Mouse (Mus musculus): ENCODE measurements around the gene Nprl3. TPM values are rescaled to one million over a fixed set of nuclear protein-coding genes. Genes with fewer than 3 reads are reported as not detected.
"Not testable (repeated sequence)": the region's sequence is repeated elsewhere in the genome, so short reads cannot be mapped to it uniquely, and the experiment has no call there.

Gene Nprl3
- total RNA-seq, 2 experiments from 2014 or later: 16.2 to 17.2 TPM

- no peak for ATAC-seq (replicated peaks; ENCODE audit: poor library complexity)
Measured at GRCm38 (mm10) chr11:32201922-32202685, 65.4 kb downstream of the Nprl3 start.

GRCm38 (mm10) chr11:32200992-32201391 lies 66.5 kb downstream of the Nprl3 start:
- ATAC-seq (replicated peaks; ENCODE audit: poor library complexity): not testable (repeated sequence)

GRCm38 (mm10) chr11:32200075-32200601 lies 67.4 kb downstream of the Nprl3 start, which contains the start of gene Il9r:
TSS of gene Il9r (minus strand) at chr11:32200279.
- ATAC-seq (replicated peaks; ENCODE audit: poor library complexity): peak; percentile 52

- ATAC-seq (replicated peaks; ENCODE audit: poor library complexity): no peak
Measured at GRCm38 (mm10) chr11:32199230-32199629, 68.3 kb downstream of the Nprl3 start.

- ATAC-seq (replicated peaks; ENCODE audit: poor library complexity): no peak
Measured at GRCm38 (mm10) chr11:32198256-32198955, 69.1 kb downstream of the Nprl3 start.

GRCm38 (mm10) chr11:32197766-32198165 lies 69.7 kb downstream of the Nprl3 start:
- ATAC-seq (replicated peaks; ENCODE audit: poor library complexity): no peak

GRCm38 (mm10) chr11:32196727-32197126 lies 70.8 kb downstream of the Nprl3 start:
- no peak for ATAC-seq (replicated peaks; ENCODE audit: poor library complexity)

GRCm38 (mm10) chr11:32195867-32196540 lies 71.5 kb downstream of the Nprl3 start:
- ATAC-seq (replicated peaks; ENCODE audit: poor library complexity): peak; percentile 37

GRCm38 (mm10) chr11:32194626-32195025 lies 72.9 kb downstream of the Nprl3 start:
- no peak for ATAC-seq (replicated peaks; ENCODE audit: poor library complexity)

GRCm38 (mm10) chr11:32194086-32194485 lies 73.4 kb downstream of the Nprl3 start:
- no peak for ATAC-seq (replicated peaks; ENCODE audit: poor library complexity)

- ATAC-seq (replicated peaks; ENCODE audit: poor library complexity): no peak
Measured at GRCm38 (mm10) chr11:32193156-32193555, 74.4 kb downstream of the Nprl3 start.

GRCm38 (mm10) chr11:32190603-32191110 lies 76.8 kb downstream of the Nprl3 start:
- no peak for ATAC-seq (replicated peaks; ENCODE audit: poor library complexity)

GRCm38 (mm10) chr11:32190119-32190518 lies 77.4 kb downstream of the Nprl3 start:
- ATAC-seq (replicated peaks; ENCODE audit: poor library complexity): no peak

GRCm38 (mm10) chr11:32189434-32189833 lies 78.1 kb downstream of the Nprl3 start:
- no peak for ATAC-seq (replicated peaks; ENCODE audit: poor library complexity)

- no peak for ATAC-seq (replicated peaks; ENCODE audit: poor library complexity)
Measured at GRCm38 (mm10) chr11:32188881-32189280, 78.6 kb downstream of the Nprl3 start.

- no peak for ATAC-seq (replicated peaks; ENCODE audit: poor library complexity)
Measured at GRCm38 (mm10) chr11:32187256-32187655, 80.3 kb downstream of the Nprl3 start.

- no peak for ATAC-seq (replicated peaks; ENCODE audit: poor library complexity)
Measured at GRCm38 (mm10) chr11:32186031-32186430, 81.5 kb downstream of the Nprl3 start.

GRCm38 (mm10) chr11:32184469-32184868 lies 83.0 kb downstream of the Nprl3 start:
- no peak for ATAC-seq (replicated peaks; ENCODE audit: poor library complexity)

GRCm38 (mm10) chr11:32181973-32182868 lies 85.3 kb downstream of the Nprl3 start:
- peak; percentile 93 for ATAC-seq (replicated peaks; ENCODE audit: poor library complexity)

- ATAC-seq (replicated peaks; ENCODE audit: poor library complexity): no peak
Measured at GRCm38 (mm10) chr11:32181246-32181645, 86.3 kb downstream of the Nprl3 start.
